Mouse (Mus musculus) CH12.LX (cell line): ENCODE results near the gene Zbtb8a.

Experiments
- CTCF ChIP-seq, 2 experiments: IDR thresholded peaks in 1 of 2; conservative IDR thresholded peaks in 1 of 2; 2 replicates each; pipeline ENCODE4 v1.5.1; 2011 to 2012; ENCODE audit warnings: low read depth in 2 of 2, low read length in 2 of 2, improper control_type of control experiment in 1 of 2, inconsistent platforms in 1 of 2, mild to moderate bottlenecking in 1 of 2, moderate library complexity in 1 of 2
- E2F4 ChIP-seq: IDR thresholded peaks from 2 replicates; pipeline ENCODE4 v1.6.1; 2011; ENCODE audit warnings: low read depth, low read length, improper control_type of control experiment; ENCODE audit not compliant: insufficient replicate concordance
- ELF1 ChIP-seq: IDR thresholded peaks from 2 replicates; pipeline ENCODE4 v1.6.1; 2014; ENCODE audit warnings: low read depth, mild to moderate bottlenecking, inconsistent platforms, low read length, improper control_type of control experiment
- EP300 ChIP-seq: IDR thresholded peaks from 2 replicates; pipeline ENCODE4 v1.6.1; 2011; ENCODE audit warnings: low read length, improper control_type of control experiment
- GABPA ChIP-seq: IDR thresholded peaks from 2 replicates; pipeline ENCODE4 v1.6.1; 2012; ENCODE audit warnings: low read depth, low read length, improper control_type of control experiment, inconsistent platforms; ENCODE audit not compliant: insufficient replicate concordance
- JUND ChIP-seq: conservative IDR thresholded peaks from 2 replicates; pipeline ENCODE4 v1.6.1; 2011; ENCODE audit warnings: low read depth, low read length, improper control_type of control experiment
- MAX ChIP-seq: IDR thresholded peaks from 2 replicates; pipeline ENCODE4 v1.6.1; 2011; ENCODE audit warnings: low read length, improper control_type of control experiment
- MAZ ChIP-seq: IDR thresholded peaks from 2 replicates; pipeline ENCODE4 v1.6.1; 2012; ENCODE audit warnings: low read depth, mild to moderate bottlenecking, inconsistent platforms, low read length, improper control_type of control experiment, moderate library complexity
- MEF2A ChIP-seq: IDR thresholded peaks from 2 replicates; pipeline ENCODE4 v1.6.1; 2014; ENCODE audit warnings: low read depth, mild to moderate bottlenecking, inconsistent platforms, low read length, improper control_type of control experiment, borderline replicate concordance
- MYC ChIP-seq: IDR thresholded peaks from 2 replicates; pipeline ENCODE4 v1.6.1; 2011; ENCODE audit warnings: low read depth, mild to moderate bottlenecking, improper control_type of control experiment, low read length
- NELFE ChIP-seq: IDR thresholded peaks from 2 replicates; pipeline ENCODE4 v1.6.1; 2011; ENCODE audit warnings: low read depth, low read length, improper control_type of control experiment
- POLR2A ChIP-seq: IDR thresholded peaks from 2 replicates; pipeline ENCODE4 v1.6.1; 2011; ENCODE audit warnings: low read depth, mild to moderate bottlenecking, improper control_type of control experiment, low read length
- ZKSCAN1 ChIP-seq: IDR thresholded peaks from 2 replicates; pipeline ENCODE4 v1.6.1; 2012; ENCODE audit warnings: low read depth, inconsistent platforms, low read length, improper control_type of control experiment, borderline replicate concordance

GRCm38 (mm10) chr4:129394089-129394870, 16.4 kb upstream of the Zbtb8a start:
- TF ChIP-seq CTCF (conservative IDR thresholded peaks at IDR 0.05 in 1 of 2, IDR thresholded peaks at IDR 0.05 in 1 of 2; ENCODE audit: low read depth in 2 of 2, low read length in 2 of 2) = no peak
- no peak for TF ChIP-seq NELFE
- no peak for TF ChIP-seq JUND
- TF ChIP-seq MYC = no peak
- no peak for TF ChIP-seq GABPA
- TF ChIP-seq ZKSCAN1 = no peak
- no peak for TF ChIP-seq MAZ
- no peak for TF ChIP-seq MEF2A
- no peak for TF ChIP-seq POLR2A
- TF ChIP-seq E2F4 = no peak
- TF ChIP-seq MAX = no peak
- no peak for TF ChIP-seq EP300
- TF ChIP-seq ELF1 = no peak
